Mouse (Mus musculus): ENCODE results near the gene Ctns.

Gene Ctns

GRCm38 (mm10) chr11:73187231-73187630, 11.6 kb downstream of the Ctns start:
- DNase-seq, result no peak

DNA sequence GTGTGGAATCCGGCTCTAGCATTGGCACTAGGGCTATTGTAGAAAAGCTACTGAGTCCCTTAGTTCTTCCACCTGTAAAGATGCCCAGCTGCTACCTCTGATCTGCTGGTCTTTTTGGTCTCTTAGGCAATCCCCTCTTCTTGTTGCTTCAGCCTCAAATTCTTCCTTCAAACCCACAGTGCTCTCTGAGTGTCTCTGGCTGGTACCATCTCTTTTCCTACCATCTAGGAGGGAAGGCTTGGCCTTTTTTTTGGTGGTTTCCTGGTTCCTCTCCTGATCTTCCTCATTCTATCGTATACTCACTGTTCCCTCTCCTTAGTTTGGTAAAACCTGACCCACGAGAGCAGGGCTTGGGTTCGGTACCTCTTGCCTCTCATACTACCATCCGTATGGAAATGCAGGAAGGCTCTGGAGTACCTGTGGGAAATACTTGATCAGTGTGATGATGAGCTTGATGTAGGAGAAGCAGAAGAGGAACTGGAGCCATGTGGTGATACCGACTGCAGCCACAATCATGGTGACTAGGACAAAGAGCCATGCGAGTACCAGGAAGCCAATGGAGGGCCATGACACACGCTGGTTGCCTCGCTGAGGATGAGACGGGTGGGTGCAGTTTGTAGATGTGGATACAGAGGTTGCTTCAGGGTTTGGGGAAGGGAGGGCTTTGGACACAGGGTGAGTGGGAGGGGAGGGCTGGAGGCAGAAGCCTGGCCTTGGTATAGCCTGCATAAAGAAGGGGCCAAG, 12.8 kb downstream of the Ctns start:
- no peak for DNase-seq

DNA sequence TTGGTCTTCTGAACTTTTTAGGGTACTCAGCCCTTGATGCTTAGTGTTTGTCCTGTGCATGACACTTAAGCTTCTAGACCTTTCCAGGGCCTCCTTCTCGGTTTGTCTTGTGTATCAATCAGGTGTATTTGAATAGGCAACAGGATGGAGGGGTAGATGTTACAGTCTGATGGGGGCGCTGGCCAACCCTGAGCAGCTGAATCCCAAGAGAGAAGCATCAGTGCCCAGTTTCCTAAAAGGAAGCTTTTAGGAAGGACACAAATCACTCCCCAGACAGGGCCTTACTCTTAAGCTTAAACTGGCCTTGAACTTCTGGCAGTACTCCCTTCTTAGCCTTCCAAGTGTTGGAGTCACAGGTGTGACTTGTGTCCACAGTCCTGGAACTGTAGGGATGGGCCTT, 20.9 kb downstream of the Ctns start:
- no peak for DNase-seq

- peak; percentile 90 for DNase-seq
These were observed 21.4 kb downstream of the Ctns start for GRCm38 (mm10) chr11:73177509-73177875.

GRCm38 (mm10) chr11:73176608-73177508, 22.0 kb downstream of the Ctns start, which contains the start of the genes Emc6 and Tax1bp3:
Emc6 (minus strand) TSS chr11:73177037.
Tax1bp3 (plus strand) TSS chr11:73177083.
- peak; percentile 98 for DNase-seq

DNA sequence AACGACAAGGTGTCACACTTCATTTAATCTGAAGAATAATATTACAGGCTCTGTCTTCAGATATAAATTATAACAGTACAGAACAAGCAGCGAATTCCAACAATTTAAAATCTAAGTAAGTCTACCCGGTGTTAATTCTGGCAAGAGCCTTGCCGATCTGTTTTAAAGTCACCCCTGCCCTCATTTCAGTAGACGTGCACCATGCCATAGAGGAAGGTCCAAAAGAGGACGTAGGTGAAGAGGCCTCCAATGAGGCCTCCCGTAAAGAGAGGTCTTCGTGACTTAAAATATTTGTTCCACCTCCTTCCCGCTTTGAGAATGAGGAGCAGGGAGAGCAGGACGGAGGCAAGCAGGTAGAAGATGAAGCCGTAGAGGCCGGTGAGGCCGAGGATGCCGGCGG, 22.7 kb downstream of the Ctns start:
- no peak for DNase-seq

DNA sequence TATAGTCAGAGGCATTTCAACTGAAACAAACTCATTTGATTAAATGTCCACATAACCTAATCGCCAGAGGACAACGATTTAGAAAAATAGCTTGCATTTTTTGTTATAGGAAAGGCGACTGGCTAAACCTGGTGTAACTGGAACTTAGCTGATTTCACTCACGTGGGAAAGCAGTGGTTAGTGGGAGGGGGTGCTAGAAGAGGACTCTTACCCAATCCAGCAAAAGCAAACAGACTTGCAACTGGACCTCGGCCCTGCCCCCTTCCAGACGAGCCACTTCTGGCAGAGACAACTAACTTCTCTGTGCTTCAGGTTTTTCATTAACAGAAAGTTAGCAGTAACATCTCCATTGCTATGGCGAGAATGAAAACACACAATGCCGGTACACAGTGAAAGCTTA, 23.2 kb downstream of the Ctns start:
- peak; percentile 90 for DNase-seq

- DNase-seq, result peak; percentile 93
These were observed 26.7 kb downstream of the Ctns start for GRCm38 (mm10) chr11:73172186-73172585.

- peak; percentile 84 for DNase-seq
These were observed 29.6 kb downstream of the Ctns start for GRCm38 (mm10) chr11:73169231-73169630.

GRCm38 (mm10) chr11:73168576-73168975, 30.3 kb downstream of the Ctns start:
- no peak for DNase-seq

DNA sequence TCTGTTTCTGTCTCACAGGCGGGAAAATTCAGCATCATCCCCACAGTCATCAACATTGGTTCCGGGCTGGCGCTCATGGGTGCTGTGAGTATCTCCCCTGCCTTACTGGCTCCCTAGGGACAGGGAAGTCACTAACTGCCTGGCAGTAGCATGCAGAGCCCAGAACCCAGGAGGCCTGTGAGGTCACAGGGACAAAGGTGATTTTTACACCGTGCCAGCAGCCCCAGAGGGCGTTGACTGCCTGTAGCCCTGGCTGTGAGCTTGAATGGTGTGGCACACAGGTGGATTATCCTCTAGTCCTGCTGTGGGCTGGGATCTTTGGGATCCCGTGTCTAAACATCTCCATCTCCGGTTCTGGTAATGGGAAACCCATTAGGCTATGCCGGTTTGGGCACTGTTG, 30.8 kb downstream of the Ctns start:
- DNase-seq, result no peak

GRCm38 (mm10) chr11:73162284-73162683, 36.6 kb downstream of the Ctns start:
- DNase-seq, result no peak

- DNase-seq, result no peak
These were observed 37.2 kb downstream of the Ctns start for GRCm38 (mm10) chr11:73161616-73162015.

DNA sequence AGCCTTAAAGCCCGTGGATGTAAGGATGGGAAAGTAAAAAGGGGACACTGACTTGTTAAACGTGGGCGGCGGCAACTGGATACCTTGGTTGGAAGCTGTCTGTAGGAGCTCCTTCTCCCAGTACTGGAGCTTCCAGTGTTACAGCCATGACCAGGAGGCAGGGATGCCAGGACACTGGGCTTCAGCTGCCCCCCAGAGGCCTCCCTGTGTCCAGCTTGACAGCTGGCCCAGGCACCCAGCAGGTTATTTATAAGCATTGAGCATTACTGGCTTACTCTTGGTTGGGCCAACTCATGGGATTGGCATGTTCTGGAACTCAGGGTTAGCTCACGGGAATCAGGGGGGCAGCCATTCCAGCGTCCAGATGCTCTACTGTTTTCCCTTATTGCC, 38.0 kb downstream of the Ctns start:
- DNase-seq, result peak; percentile 65

- DNase-seq, result peak; percentile 54
These were observed 38.7 kb downstream of the Ctns start, which contains the start of gene P2rx5 for GRCm38 (mm10) chr11:73159957-73160810. P2rx5 (plus strand) TSS chr11:73160421.

GRCm38 (mm10) chr11:73155071-73155470, 43.8 kb downstream of the Ctns start:
- DNase-seq, result no peak

DNA sequence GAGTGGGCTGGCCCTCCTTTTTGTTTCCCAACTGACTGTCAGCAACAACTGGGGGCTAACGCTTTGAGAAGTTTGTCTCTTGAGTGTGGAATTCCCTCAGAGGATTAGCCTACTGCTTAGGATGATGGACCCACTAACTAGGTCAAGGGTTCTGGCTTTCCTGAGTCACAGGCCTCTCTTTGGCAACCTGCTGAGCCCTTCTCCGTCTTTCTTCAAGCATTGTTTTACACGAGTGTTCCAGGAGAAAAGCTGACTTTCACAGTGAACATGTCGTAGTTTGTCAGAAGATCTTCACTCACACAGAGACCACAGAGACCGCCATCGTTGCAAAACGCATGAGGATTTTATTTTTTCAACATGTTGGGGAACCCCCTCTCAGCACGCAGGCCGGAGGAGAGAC, 50.6 kb downstream of the Ctns start:
- no peak for DNase-seq

- DNase-seq, result no peak
These were observed 51.9 kb downstream of the Ctns start for GRCm38 (mm10) chr11:73146975-73147365.

GRCm38 (mm10) chr11:73146026-73146974, 52.5 kb downstream of the Ctns start:
- no peak for DNase-seq

DNA sequence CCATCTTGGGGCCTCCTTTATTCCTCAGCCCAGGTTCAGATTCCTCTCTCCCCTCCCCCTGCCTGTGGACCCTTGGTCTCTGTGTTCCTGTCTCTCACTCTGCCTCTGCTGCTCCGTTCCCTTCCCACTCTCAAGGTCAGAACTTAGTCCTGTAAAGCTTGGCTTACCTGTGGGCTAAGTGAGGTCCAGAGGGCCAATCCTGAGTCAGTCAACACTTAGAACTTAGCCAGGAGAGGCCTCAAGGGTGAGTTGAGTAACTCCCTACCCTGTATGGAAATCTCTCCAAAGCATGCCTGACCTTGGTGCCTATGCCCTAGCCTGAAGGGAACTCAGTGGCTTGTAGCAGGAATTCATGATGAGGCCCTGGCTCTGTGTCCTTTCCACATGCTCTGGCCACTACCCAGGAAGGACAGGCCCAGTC, 54.6 kb downstream of the Ctns start:
- DNase-seq, result peak; percentile 80

Measured in lung, postnatal 36 days (tissue).